Mouse (Mus musculus) ES-E14 (cell line): Measurements from ENCODE around the gene Pigs. TPM values are rescaled to one million over a fixed set of nuclear protein-coding genes. Genes with fewer than 3 reads are reported as not detected.

Experiments
- DNase-seq: peaks from one replicate; pipeline ENCODE4 v3.0.0-alpha.2; 2013; ENCODE audit warnings: low read depth, low spot score
- H3K27ac ChIP-seq: 2 replicates; pipeline ENCODE4 v1.5.1; 2012; ENCODE audit warnings: low read depth, mild to moderate bottlenecking, low read length, moderate library complexity, mixed read lengths; ENCODE audit not compliant: poor library complexity, insufficient read depth, severe bottlenecking
- H3K36me3 ChIP-seq: 2 replicates; pipeline ENCODE4 v1.6.1; 2012; ENCODE audit warnings: mild to moderate bottlenecking, low read length, moderate library complexity, mixed read lengths; ENCODE audit not compliant: control insufficient read depth, poor library complexity, insufficient read depth, severe bottlenecking
- H3K4me1 ChIP-seq, 2 experiments: fragments of 150-350 bp in 1 of 2; sonication (generic) in 1 of 2; 2 replicates each; pipeline ENCODE4 v1.6.1; 2012; ENCODE audit warnings: low read length in 2 of 2, mild to moderate bottlenecking in 1 of 2, mixed read lengths in 1 of 2; ENCODE audit not compliant: control insufficient read depth in 2 of 2, insufficient read depth in 2 of 2, poor library complexity in 1 of 2
- H3K4me3 ChIP-seq, 2 experiments: fragments of 150-350 bp in 1 of 2; sonication (generic) in 1 of 2; 2 replicates each; pipeline ENCODE4 v1.5.1; 2012; ENCODE audit warnings: low read length in 2 of 2, low read depth in 1 of 2, mild to moderate bottlenecking in 1 of 2, mixed read lengths in 1 of 2; ENCODE audit not compliant: insufficient read depth in 1 of 2, poor library complexity in 1 of 2, severe bottlenecking in 1 of 2
- H3K9ac ChIP-seq: 2 replicates; pipeline ENCODE4 v1.6.1; 2012; ENCODE audit warnings: low read depth, mild to moderate bottlenecking, low read length, mixed read lengths; ENCODE audit not compliant: poor library complexity, insufficient read depth, severe bottlenecking
- H3K9me3 ChIP-seq: fragments of 150-350 bp; sonication (generic); 2 replicates; pipeline ENCODE4 v1.6.1; 2012; ENCODE audit warnings: low read depth, mild to moderate bottlenecking, low read length; ENCODE audit not compliant: control insufficient read depth, insufficient read depth
- CHD2 ChIP-seq: IDR thresholded peaks from 2 replicates; pipeline ENCODE4 v1.6.1; 2014; ENCODE audit warnings: mild to moderate bottlenecking, low read depth, low read length, inconsistent platforms
- HCFC1 ChIP-seq: IDR thresholded peaks from 2 replicates; pipeline ENCODE4 v1.6.1; 2012; ENCODE audit warnings: low read length, inconsistent platforms, borderline replicate concordance; ENCODE audit not compliant: insufficient read depth
- MAFK ChIP-seq: IDR thresholded peaks from 2 replicates; pipeline ENCODE4 v1.6.1; 2014; ENCODE audit warnings: mild to moderate bottlenecking, low read depth, low read length, inconsistent platforms; ENCODE audit not compliant: insufficient read depth
- ZC3H11A ChIP-seq: IDR thresholded peaks from 2 replicates; pipeline ENCODE4 v1.6.1; 2012; ENCODE audit warnings: low read depth, mild to moderate bottlenecking, inconsistent platforms, low read length, borderline replicate concordance
- ZNF384 ChIP-seq: IDR thresholded peaks from 2 replicates; pipeline ENCODE4 v1.6.1; 2012; ENCODE audit warnings: low read depth, low read length, inconsistent platforms
- in situ Hi-C, 2 experiments: fragments of 600-800 bp; cut with MboI; formaldehyde crosslinking; loops; one replicate each; pipeline ENCODE4 v1.15.1; 2025; ENCODE audit warnings: low sequenced_read_pairs in 2 of 2, inconsistent platforms in 1 of 2; ENCODE audit not compliant: unreplicated experiment in 2 of 2
- total RNA-seq: library from RNA; depleted of rRNA; stranded (reverse); fragments of 300-350 nt; gene quantifications from 2 replicates; pipeline ENCODE4 v1.2.3, GENCODE M21; 2012

Pigs gene
- total RNA-seq, 1 experiment, result 45.7 TPM

- Histone ChIP-seq H3K27ac (no peak overlapping the region), H3K9ac (no peak overlapping the region), H3K4me1 (peaks cover 0 to 10% of the 10 kb centered on the region in 2 experiments; a peak in 2 of 4 replicates), H3K9me3 (no peaks in the 10 kb centered on the region), H3K4me3 (no peak overlapping the region), H3K36me3 (no peaks in the 10 kb centered on the region)
- TF ChIP-seq ZC3H11A, result no peak
- in situ Hi-C loops, result no loop called here
- no peak for DNase-seq
These were observed 52.1 kb downstream of the Pigs start for GRCm38 (mm10) chr11:78380351-78380750.

- TF ChIP-seq HCFC1 (no peak), MAFK (no peak), ZC3H11A (no peak), CHD2 (no peak), ZNF384 (no peak)
- no peak for DNase-seq
- Histone ChIP-seq H3K9me3 (no peaks in the 10 kb centered on the region), H3K36me3 (no peaks in the 10 kb centered on the region), H3K4me1 (peaks cover 0 to 10% of the 10 kb centered on the region in 2 experiments; a peak in 2 of 4 replicates), H3K9ac (no peak overlapping the region), H3K27ac (no peak overlapping the region), H3K4me3 (no peak overlapping the region)
- in situ Hi-C loops, result no loop called here
These were observed 52.8 kb downstream of the Pigs start for GRCm38 (mm10) chr11:78380996-78381395.

DNA sequence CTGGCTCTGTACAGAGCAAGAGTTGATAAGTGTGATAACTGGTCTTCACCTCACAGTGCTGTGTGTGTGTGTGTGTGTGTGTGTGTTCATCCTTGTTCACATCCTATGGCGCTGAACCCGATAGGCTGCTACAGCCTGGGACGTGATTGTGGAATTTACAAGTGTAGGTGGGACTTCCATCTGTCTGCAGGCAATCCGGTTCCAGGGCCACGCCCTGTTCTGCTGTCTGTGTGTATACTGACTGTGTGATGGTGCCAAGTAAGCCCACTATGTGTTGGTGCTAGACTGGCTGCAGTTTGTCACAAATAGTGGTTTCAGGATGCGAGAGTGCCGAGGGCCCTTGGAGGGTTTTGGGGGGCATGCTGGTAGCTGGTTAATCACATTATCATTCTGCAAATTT is 54.1 kb downstream of the Pigs start:
- Histone ChIP-seq H3K4me1 (peaks cover 0 to 10% of the 10 kb centered on the region in 2 experiments; a peak in 2 of 4 replicates), H3K4me3 (no peak overlapping the region), H3K36me3 (no peaks in the 10 kb centered on the region), H3K27ac (no peak overlapping the region), H3K9ac (no peak overlapping the region), H3K9me3 (no peaks in the 10 kb centered on the region)
- no peak for DNase-seq
- no peak for TF ChIP-seq ZC3H11A
- no peak for TF ChIP-seq MAFK
- TF ChIP-seq CHD2, result no peak
- TF ChIP-seq ZNF384, result no peak
- no peak for TF ChIP-seq HCFC1
- in situ Hi-C loops, result no loop called here

DNA sequence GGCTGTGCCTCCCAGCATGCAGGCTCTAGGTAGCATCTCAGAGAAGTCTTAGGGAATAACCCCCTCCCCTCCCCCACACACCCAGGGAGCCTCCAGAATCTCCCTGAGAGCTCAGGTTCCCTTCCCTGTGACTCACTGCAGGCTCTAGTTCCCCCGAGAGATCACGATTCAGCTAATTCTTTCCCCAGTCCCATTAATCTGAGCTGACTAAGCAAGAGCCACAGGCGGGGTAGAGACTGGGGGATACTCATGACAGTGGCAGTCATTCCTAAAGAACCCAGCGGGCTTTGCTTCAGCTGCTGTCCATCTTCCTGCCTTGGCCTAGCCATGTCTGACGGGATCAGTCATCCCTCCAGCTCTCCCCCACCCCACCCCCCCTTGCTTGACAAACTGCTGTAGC is 54.5 kb downstream of the Pigs start:
- Histone ChIP-seq H3K9ac (no peak overlapping the region), H3K4me1 (peaks cover 0 to 7% of the 10 kb centered on the region in 2 experiments; a peak in 2 of 4 replicates), H3K27ac (no peak overlapping the region), H3K36me3 (no peaks in the 10 kb centered on the region), H3K9me3 (no peaks in the 10 kb centered on the region), H3K4me3 (no peak overlapping the region)
- in situ Hi-C loops, result no loop called here
- TF ChIP-seq MAFK, result peak; percentile 42; the same call in 1 of the 2 replicates
- no peak for TF ChIP-seq CHD2
- DNase-seq, result no peak

GRCm38 (mm10) chr11:78385776-78386175 is 57.6 kb downstream of the Pigs start:
- DNase-seq, result no peak
- no peak overlapping the region for H3K4me3 ChIP-seq
- in situ Hi-C loops, result no loop called here
- H3K36me3 ChIP-seq, result no peaks in the 10 kb centered on the region
- H3K27ac ChIP-seq, result no peak overlapping the region
- no peaks in the 10 kb centered on the region for H3K9me3 ChIP-seq
- no peak overlapping the region for H3K9ac ChIP-seq
- no peak for TF ChIP-seq ZNF384
- TF ChIP-seq MAFK, result no peak
- TF ChIP-seq HCFC1, result no peak
- TF ChIP-seq CHD2, result no peak
- TF ChIP-seq ZC3H11A, result no peak
- peaks cover 0 to 5% of the 10 kb centered on the region in 2 experiments; a peak in 1 of 4 replicates for H3K4me1 ChIP-seq
